Mouse (Mus musculus) liver, adult 10 weeks (tissue): ENCODE measurements around the gene Ccdc116. TPM values are rescaled to one million over a fixed set of nuclear protein-coding genes. Genes with fewer than 3 reads are reported as not detected.

Source experiments
- polyA plus RNA-seq: library from polyadenylated mRNA; stranded (reverse); fragments of 350-450 nt; fragmentation: Illumina TruSeq; extraction: RNeasy Lipid Tissue Mini Kit (QIAGEN cat#74804); gene quantifications from one replicate; pipeline ENCODE4 v1.2.3, GENCODE M21; 2014; ENCODE audit warnings: low read depth, low replicate concordance

Gene Ccdc116
- polyA plus RNA-seq = not detected

GRCm38 (mm10) chr16:17146772-17147235 is at the start of gene Ccdc116:
Gene Ccdc116 (minus strand): TSS chr16:17147229.

GRCm38 (mm10) chr16:17144339-17144738 is 2.7 kb downstream of the Ccdc116 start, which contains the start of gene Ydjc:
Gene Ydjc (plus strand): TSS chr16:17144621.

GRCm38 (mm10) chr16:17132089-17132905 is 14.7 kb downstream of the Ccdc116 start, which contains the start of gene Sdf2l1:
Gene Sdf2l1 (minus strand): TSS chr16:17132383.

DNA sequence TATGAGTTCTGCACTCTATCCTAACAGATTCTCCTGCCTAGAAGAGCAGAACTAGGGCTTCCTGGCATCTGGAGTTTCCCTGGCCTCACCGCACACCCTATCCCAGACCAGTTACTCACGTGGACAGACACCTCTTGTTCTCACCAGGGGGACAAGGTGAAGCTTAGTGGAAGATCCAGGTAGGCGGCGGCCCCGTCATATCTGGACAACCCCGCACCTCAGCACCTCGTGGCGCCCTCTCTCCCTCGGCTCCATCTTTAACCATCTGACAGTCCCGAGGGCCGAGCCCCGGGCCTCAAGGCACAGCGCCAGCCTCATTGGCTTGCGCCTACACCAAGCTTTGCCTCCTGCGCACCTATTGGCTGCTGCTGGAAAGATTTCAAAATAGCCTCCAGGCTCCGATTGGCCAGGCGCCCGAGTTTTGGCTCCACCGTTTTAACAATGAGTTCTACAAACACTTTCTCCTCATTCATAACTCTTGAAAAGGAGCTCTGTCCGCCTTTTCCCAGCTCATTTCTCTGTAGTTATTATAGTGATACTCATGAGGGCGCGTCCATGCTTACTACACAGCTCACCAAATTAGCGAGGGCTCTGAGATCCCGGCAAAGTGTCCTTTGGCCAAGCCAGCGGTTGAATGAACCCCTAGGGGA is 22.0 kb downstream of the Ccdc116 start, which contains the start of gene 2610318N02Rik:
Gene 2610318N02Rik (minus strand): TSS at position 297 of the 650 bp plus-strand sequence.

DNA sequence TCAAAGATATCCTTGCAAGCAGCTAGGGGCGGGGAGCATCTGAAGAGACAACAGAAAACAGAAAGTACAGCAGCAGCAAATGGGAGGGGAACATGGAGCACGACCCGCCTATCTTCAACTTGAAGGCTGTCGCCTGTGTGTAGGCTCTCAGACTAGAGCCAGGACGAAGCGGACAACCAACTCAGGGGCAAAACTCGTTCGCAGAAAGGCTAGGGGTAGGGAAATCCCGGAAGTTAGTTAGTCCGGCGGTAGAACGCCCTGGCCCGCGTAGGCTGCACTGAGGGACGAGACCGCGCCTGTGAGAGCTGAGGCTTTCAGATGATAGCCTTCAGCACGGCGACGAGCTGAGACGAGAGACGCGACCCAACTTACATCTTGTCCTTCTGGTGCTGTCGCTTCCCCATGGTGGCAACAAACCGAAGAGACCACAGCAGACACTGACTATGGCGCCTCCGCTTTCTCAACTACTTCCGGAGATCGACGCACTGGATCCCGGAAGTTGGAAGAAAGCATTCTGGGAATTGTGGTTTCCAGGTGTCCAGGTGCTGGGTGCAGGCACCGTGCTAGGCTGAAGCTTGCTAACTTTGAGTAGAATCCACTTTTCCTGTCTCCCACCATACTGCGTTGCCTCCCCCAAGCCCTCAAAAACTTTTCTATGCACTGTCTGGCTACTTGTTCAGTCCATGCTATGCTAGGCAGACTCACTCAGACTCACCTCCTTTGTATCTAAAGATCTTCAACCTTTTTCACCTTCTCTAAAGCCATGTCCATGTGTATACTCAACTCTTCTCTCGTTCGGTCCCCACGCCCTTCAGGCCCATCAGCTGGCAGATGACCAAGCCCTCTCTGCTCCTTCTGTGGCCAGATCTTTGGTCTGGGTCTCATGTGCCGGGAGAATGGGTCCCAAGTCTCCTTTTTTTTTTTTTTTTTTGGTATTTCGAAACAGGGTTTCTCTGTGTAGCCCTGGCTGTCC is 36.0 kb downstream of the Ccdc116 start, which contains the start of gene Ppil2:
Gene Ppil2 (minus strand): TSS at position 487 of the 973 bp plus-strand sequence.

Other genes with a start within 250 kb of the Ccdc116 start
- gene Mapk1, start 163.8 kb downstream of the Ccdc116 start, polyA plus RNA-seq = 111 TPM
- gene Ypel1, start 77.5 kb downstream of the Ccdc116 start, polyA plus RNA-seq = 0.34 TPM
- gene Ppil2, start 36.0 kb downstream of the Ccdc116 start, polyA plus RNA-seq = 38.8 TPM
- not detected for gene 2610318N02Rik, start 22.1 kb downstream of the Ccdc116 start, polyA plus RNA-seq
- gene Sdf2l1, start 14.8 kb downstream of the Ccdc116 start, polyA plus RNA-seq = 16.2 TPM
- gene Ydjc, start 2.6 kb downstream of the Ccdc116 start, polyA plus RNA-seq = not detected
- gene Ube2l3, start 55.4 kb upstream of the Ccdc116 start, polyA plus RNA-seq = 130 TPM
- gene Rimbp3, start 61.4 kb upstream of the Ccdc116 start, polyA plus RNA-seq = not detected
- gene Hic2, start 86.3 kb upstream of the Ccdc116 start, polyA plus RNA-seq = 0.40 TPM
- not detected for gene Tmem191c, start 128.8 kb upstream of the Ccdc116 start, polyA plus RNA-seq
- gene Serpind1, start 184.1 kb upstream of the Ccdc116 start, polyA plus RNA-seq = 698 TPM